Mouse (Mus musculus): ENCODE data around the gene Mast1. TPM values are rescaled to one million over a fixed set of nuclear protein-coding genes. Genes with fewer than 3 reads are reported as not detected.

Gene Mast1
- total RNA-seq, 2 experiments from 2014 or later = 127 to 140 TPM

DNA sequence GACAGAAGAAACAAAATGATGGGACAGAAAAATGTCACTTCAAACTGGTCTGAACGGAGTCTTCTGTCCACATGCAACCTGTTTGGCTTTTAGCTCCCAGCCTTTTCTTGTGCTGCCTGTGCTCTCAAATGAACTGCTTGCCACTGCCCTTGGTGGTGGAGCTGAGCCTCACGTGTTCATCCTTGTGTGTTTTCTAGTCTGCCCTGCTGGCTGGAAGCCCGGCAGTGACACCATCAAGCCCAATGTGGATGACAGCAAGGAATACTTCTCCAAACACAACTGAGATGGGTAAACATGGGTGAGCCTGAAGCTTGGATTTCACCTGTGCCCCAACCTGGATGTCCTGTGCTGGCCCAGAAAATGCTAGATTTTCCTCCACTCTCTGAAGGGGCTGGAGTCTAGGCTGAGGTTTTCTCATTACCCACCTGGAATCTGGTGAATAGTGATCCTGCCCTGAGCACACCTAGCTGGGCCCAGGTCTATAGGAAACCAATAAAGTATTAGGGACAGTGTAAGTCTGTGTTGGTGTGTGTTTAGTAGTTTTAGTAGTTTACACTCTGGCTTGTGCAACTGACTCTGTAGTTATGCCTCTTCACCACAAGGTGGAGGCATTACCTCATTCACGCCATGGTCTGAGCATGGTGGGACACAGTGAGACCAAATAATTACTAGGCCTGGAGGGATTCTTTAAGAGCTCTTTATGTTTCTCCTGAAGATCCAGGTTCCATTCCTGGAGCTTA is 36.8 kb upstream of the Mast1 start:
- DNase-seq (ENCODE audit: low spot score in 2 of 2) = peak in 1 of 2 experiments; percentile 79

GRCm38 (mm10) chr8:84973079-84973478 is 35.9 kb upstream of the Mast1 start:
- no peak for DNase-seq (ENCODE audit: low spot score in 2 of 2)

- DNase-seq (ENCODE audit: low spot score in 2 of 2) = no peak
Observed at GRCm38 (mm10) chr8:84970913-84971312, 33.8 kb upstream of the Mast1 start.

- DNase-seq (ENCODE audit: low spot score in 2 of 2) = no peak
Observed at GRCm38 (mm10) chr8:84970135-84970790, 33.1 kb upstream of the Mast1 start.

GRCm38 (mm10) chr8:84969241-84970134 is 32.3 kb upstream of the Mast1 start, which contains the start of the genes Gm49661, Prdx2 and Rnaseh2a:
Gene Gm49661 (minus strand): TSS chr8:84969433.
Gene Prdx2 (plus strand): TSS chr8:84969587.
Gene Rnaseh2a (minus strand): TSS chr8:84969767.
- DNase-seq (ENCODE audit: low spot score in 2 of 2) = peak; percentile 68 to 79

- DNase-seq (ENCODE audit: low spot score in 2 of 2) = no peak
Observed at GRCm38 (mm10) chr8:84968650-84969049, 31.5 kb upstream of the Mast1 start.

- DNase-seq (ENCODE audit: low spot score in 2 of 2) = no peak
Observed at GRCm38 (mm10) chr8:84967532-84968304, 30.6 kb upstream of the Mast1 start.

- DNase-seq (ENCODE audit: low spot score in 2 of 2) = no peak
Observed at GRCm38 (mm10) chr8:84966603-84967002, 29.4 kb upstream of the Mast1 start.

- peak; percentile 84 to 95 for DNase-seq (ENCODE audit: low spot score in 2 of 2)
Observed at GRCm38 (mm10) chr8:84965731-84966291, 28.7 kb upstream of the Mast1 start.

GRCm38 (mm10) chr8:84963952-84964351 is 26.8 kb upstream of the Mast1 start:
- DNase-seq (ENCODE audit: low spot score in 2 of 2) = no peak

GRCm38 (mm10) chr8:84959811-84960210 is 22.7 kb upstream of the Mast1 start:
- no peak for DNase-seq (ENCODE audit: low spot score in 2 of 2)

GRCm38 (mm10) chr8:84956768-84957167 is 19.6 kb upstream of the Mast1 start:
- DNase-seq (ENCODE audit: low spot score in 2 of 2) = peak; percentile 49 to 76

- DNase-seq (ENCODE audit: low spot score in 2 of 2) = no peak
Observed at GRCm38 (mm10) chr8:84952612-84953255, 15.6 kb upstream of the Mast1 start.

- DNase-seq (ENCODE audit: low spot score in 2 of 2) = no peak
Observed at GRCm38 (mm10) chr8:84949753-84950152, 12.6 kb upstream of the Mast1 start.

DNA sequence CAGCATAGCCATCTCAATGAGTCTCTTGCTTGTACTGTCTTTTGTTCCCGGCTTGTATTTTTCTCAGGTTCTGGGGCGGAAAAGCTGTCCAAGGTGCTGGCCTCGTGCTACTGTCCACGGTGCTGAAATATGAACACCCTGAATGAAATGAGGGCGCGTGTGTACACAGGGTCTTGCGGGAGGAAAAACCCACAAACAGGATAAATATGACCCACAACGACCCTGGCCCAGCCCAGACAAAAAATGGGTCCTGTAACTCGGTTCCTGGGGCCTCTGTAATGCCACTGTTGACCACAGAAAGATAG is 10.0 kb upstream of the Mast1 start:
- no peak for DNase-seq (ENCODE audit: low spot score in 2 of 2)

DNA sequence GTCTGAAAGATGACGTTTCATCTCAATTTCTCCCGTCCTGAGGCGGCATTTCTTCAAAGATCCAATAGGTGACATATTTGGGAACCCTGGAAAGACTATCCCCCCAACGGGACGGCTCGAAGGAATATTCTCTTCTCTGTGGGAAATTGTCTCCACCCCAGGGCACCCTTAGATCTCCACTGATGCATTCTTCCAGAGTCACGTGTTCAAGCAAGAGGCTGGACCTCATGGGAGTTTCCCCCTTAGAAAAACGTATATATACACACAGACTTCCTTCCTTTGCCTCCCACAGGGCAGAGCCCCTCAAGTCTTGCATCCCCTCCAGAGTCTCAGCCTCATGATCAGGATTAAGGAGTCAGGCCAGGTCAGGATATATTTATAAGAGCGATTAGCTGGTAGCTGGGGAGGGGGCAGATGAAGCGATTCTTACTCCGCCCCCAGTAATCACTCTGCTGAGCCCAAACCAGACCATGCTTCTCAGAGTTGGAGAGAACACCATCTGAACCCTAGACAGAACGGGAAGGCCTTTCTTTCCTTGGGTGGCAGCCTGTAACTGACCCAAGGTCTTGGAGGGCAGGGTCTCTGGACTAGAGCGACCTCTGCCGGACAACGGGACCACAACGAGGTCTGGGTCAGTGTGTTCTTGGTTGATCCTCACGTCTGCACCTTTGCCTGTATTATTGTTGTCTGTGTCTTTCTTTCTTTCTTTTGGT is 9.5 kb upstream of the Mast1 start, which contains the start of gene Rtbdn:
TSS of gene Rtbdn (plus strand) at position 464 of the 713 bp plus-strand sequence.
- no peak for DNase-seq (ENCODE audit: low spot score in 2 of 2)

GRCm38 (mm10) chr8:84945633-84946527 is 8.7 kb upstream of the Mast1 start:
- peak in 1 of 2 experiments; percentile 47 for DNase-seq (ENCODE audit: low spot score in 2 of 2)

DNA sequence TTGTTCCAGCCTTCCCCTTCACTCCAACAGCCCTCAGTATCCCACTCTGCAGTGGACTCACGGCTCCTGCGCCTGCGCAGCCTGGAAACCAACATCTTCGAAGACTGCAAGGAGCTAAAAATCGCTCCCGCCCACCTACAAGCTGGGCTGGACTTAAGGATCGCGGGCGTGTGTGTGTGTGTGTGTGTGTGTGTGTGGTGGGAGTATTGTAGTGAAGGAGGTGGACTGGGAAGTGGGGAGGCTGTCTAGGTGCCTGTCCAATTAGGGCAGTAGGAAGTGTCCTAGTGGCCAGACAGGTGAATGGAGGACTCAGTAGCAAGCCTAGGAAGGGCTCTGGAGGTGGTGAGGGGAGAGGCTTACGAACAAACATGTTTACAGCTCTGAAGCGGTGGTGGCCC is 8.1 kb upstream of the Mast1 start:
- peak in 1 of 2 experiments; percentile 45 for DNase-seq (ENCODE audit: low spot score in 2 of 2)

Data from layer of hippocampus, postnatal 14 days (tissue).